Mouse (Mus musculus): ENCODE results near the gene Slc22a18. TPM values are rescaled to one million over a fixed set of nuclear protein-coding genes. Genes with fewer than 3 reads are reported as not detected.
A peak's percentile ranks its signal among the peaks of the same experiment; 100 is the strongest.

The Slc22a18 gene
- polyA plus RNA-seq, 1 experiment, result 0.12 TPM

GRCm38 (mm10) chr7:143461920-143462319 lies 11.6 kb upstream of the Slc22a18 start:
- Histone ChIP-seq H3K36me3 (ENCODE audit: control insufficient read depth, insufficient read depth) (no peaks in the 10 kb centered on the region), H3K27me3 (ENCODE audit: control insufficient read depth, insufficient read depth, insufficient read length) (peaks cover 11% of the 10 kb centered on the region), H3K79me2 (ENCODE audit: control insufficient read depth, insufficient read depth) (no peaks in the 10 kb centered on the region), H3K4me2 (ENCODE audit: low read depth) (no peak overlapping the region), H3ac (ENCODE audit: control insufficient read depth, insufficient read length) (no peak overlapping the region), H3K4me3 (no peak overlapping the region)
- TF ChIP-seq MAX (IDR thresholded peaks at IDR 0.05; ENCODE audit: low read depth) (no peak), CEBPB (IDR thresholded peaks at IDR 0.05; ENCODE audit: insufficient read depth, poor library complexity, severe bottlenecking) (no peak), E2F4 (IDR thresholded peaks at IDR 0.05; ENCODE audit: insufficient read depth) (no peak), USF1 (IDR thresholded peaks at IDR 0.05; ENCODE audit: low read depth) (no peak), TCF3 (IDR thresholded peaks at IDR 0.05; ENCODE audit: insufficient read length, low read depth) (no peak), MYOG (IDR thresholded peaks at IDR 0.05; ENCODE audit: control insufficient read depth in 1 of 3, insufficient read depth in 1 of 3, insufficient read length in 2 of 3, low read depth in 2 of 3) (no peak), POLR2AphosphoS2 (IDR thresholded peaks at IDR 0.05; ENCODE audit: insufficient read length, low read depth) (no peak)

GRCm38 (mm10) chr7:143462516-143462915 lies 11.0 kb upstream of the Slc22a18 start:
- Histone ChIP-seq H3ac (ENCODE audit: control insufficient read depth, insufficient read length) (no peak overlapping the region), H3K79me2 (ENCODE audit: control insufficient read depth, insufficient read depth) (no peaks in the 10 kb centered on the region), H3K36me3 (ENCODE audit: control insufficient read depth, insufficient read depth) (no peaks in the 10 kb centered on the region), H3K4me2 (ENCODE audit: low read depth) (no peak overlapping the region), H3K27me3 (ENCODE audit: control insufficient read depth, insufficient read depth, insufficient read length) (peaks cover 11% of the 10 kb centered on the region), H3K4me3 (no peak overlapping the region)
- TF ChIP-seq MYOG (IDR thresholded peaks at IDR 0.05; ENCODE audit: control insufficient read depth in 1 of 3, insufficient read depth in 1 of 3, insufficient read length in 2 of 3, low read depth in 2 of 3) (peak in 1 of 3 experiments; percentile 8), CEBPB (IDR thresholded peaks at IDR 0.05; ENCODE audit: insufficient read depth, poor library complexity, severe bottlenecking) (no peak)

- H3K36me3 ChIP-seq (ENCODE audit: control insufficient read depth, insufficient read depth), result no peaks in the 10 kb centered on the region
- H3K4me3 ChIP-seq, result no peak overlapping the region
- TF ChIP-seq POLR2AphosphoS2 (IDR thresholded peaks at IDR 0.05; ENCODE audit: insufficient read length, low read depth) (no peak), REST (IDR thresholded peaks at IDR 0.05; ENCODE audit: insufficient read depth, insufficient read length) (no peak), SRF (IDR thresholded peaks at IDR 0.05; ENCODE audit: control insufficient read depth, insufficient read length, low read depth) (no peak), MAX (IDR thresholded peaks at IDR 0.05; ENCODE audit: low read depth) (no peak), MYOG (IDR thresholded peaks at IDR 0.05; ENCODE audit: control insufficient read depth in 1 of 3, insufficient read depth in 1 of 3, insufficient read length in 2 of 3, low read depth in 2 of 3) (no peak), CEBPB (IDR thresholded peaks at IDR 0.05; ENCODE audit: insufficient read depth, poor library complexity, severe bottlenecking) (no peak), POLR2A (IDR thresholded peaks at IDR 0.05; ENCODE audit: insufficient read length, low read depth) (no peak), MYOD1 (IDR thresholded peaks at IDR 0.05; ENCODE audit: control insufficient read depth in 1 of 3, insufficient read length in 2 of 3, low read depth in 2 of 3) (no peak), E2F4 (IDR thresholded peaks at IDR 0.05; ENCODE audit: insufficient read depth) (no peak), USF1 (IDR thresholded peaks at IDR 0.05; ENCODE audit: low read depth) (no peak), TCF12 (IDR thresholded peaks at IDR 0.05; ENCODE audit: insufficient read depth, poor library complexity, severe bottlenecking) (no peak), TCF3 (IDR thresholded peaks at IDR 0.05; ENCODE audit: insufficient read length, low read depth) (no peak)
- no peak overlapping the region for H3ac ChIP-seq (ENCODE audit: control insufficient read depth, insufficient read length)
- H3K4me2 ChIP-seq (ENCODE audit: low read depth), result no peak overlapping the region
- H3K79me2 ChIP-seq (ENCODE audit: control insufficient read depth, insufficient read depth), result no peaks in the 10 kb centered on the region
- peaks cover 11% of the 10 kb centered on the region for H3K27me3 ChIP-seq (ENCODE audit: control insufficient read depth, insufficient read depth, insufficient read length)
These were observed 9.6 kb upstream of the Slc22a18 start for GRCm38 (mm10) chr7:143463865-143464415.

- Histone ChIP-seq H3K36me3 (ENCODE audit: control insufficient read depth, insufficient read depth) (no peaks in the 10 kb centered on the region), H3K79me2 (ENCODE audit: control insufficient read depth, insufficient read depth) (no peaks in the 10 kb centered on the region), H3K4me3 (no peak overlapping the region), H3ac (ENCODE audit: control insufficient read depth, insufficient read length) (no peak overlapping the region), H3K4me2 (ENCODE audit: low read depth) (no peak overlapping the region), H3K27me3 (ENCODE audit: control insufficient read depth, insufficient read depth, insufficient read length) (peaks cover under 1% of the 10 kb centered on the region)
- TF ChIP-seq POLR2A (IDR thresholded peaks at IDR 0.05; ENCODE audit: insufficient read length, low read depth) (no peak), E2F4 (IDR thresholded peaks at IDR 0.05; ENCODE audit: insufficient read depth) (no peak), REST (IDR thresholded peaks at IDR 0.05; ENCODE audit: insufficient read depth, insufficient read length) (no peak), CEBPB (IDR thresholded peaks at IDR 0.05; ENCODE audit: insufficient read depth, poor library complexity, severe bottlenecking) (no peak), TCF12 (IDR thresholded peaks at IDR 0.05; ENCODE audit: insufficient read depth, poor library complexity, severe bottlenecking) (no peak), MYOD1 (IDR thresholded peaks at IDR 0.05; ENCODE audit: control insufficient read depth in 1 of 3, insufficient read length in 2 of 3, low read depth in 2 of 3) (no peak), SRF (IDR thresholded peaks at IDR 0.05; ENCODE audit: control insufficient read depth, insufficient read length, low read depth) (no peak), MYOG (IDR thresholded peaks at IDR 0.05; ENCODE audit: control insufficient read depth in 1 of 3, insufficient read depth in 1 of 3, insufficient read length in 2 of 3, low read depth in 2 of 3) (no peak), MAX (IDR thresholded peaks at IDR 0.05; ENCODE audit: low read depth) (no peak), USF1 (IDR thresholded peaks at IDR 0.05; ENCODE audit: low read depth) (no peak), TCF3 (IDR thresholded peaks at IDR 0.05; ENCODE audit: insufficient read length, low read depth) (no peak), POLR2AphosphoS2 (IDR thresholded peaks at IDR 0.05; ENCODE audit: insufficient read length, low read depth) (no peak)
These were observed 8.6 kb upstream of the Slc22a18 start for GRCm38 (mm10) chr7:143464811-143465560.

Data from myocyte (in vitro differentiated cells).